Mouse (Mus musculus): ENCODE data around the gene Mrps11.

Mrps11 gene

DNA sequence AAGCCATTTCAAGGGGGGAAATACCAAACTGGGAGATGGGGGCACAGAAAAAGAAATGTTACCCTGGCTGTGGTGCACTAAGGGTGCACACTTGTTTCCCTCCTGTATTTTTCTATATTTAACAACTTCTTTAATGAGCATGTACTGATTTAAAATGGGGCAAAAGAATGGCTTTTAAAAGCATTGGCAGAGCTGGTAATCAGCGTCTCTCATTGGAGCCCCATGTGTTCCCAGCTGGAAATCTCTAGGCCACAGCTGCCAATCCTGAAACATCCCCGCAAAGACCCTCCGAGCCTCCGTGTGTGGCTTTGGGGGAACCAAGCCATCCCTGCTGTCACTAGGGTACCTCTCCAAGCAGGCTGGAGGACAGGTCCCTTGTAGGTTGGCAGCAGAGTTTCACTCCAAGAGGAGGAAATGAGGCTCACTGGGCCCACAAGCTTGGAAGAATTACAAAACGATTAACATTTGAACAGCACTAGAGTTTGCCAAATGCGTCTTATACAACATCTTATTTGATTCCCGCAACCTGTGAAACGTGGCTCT lies 28.4 kb upstream of the Mrps11 start:
- Histone ChIP-seq H3K4me1 (replicated peaks; ENCODE audit: low read depth, low read length) (no peaks in the 10 kb centered on the region), H3K9me3 (ENCODE audit: low read length) (no peaks in the 10 kb centered on the region), H3K36me3 (ENCODE audit: insufficient read depth, low read length) (no peaks in the 10 kb centered on the region), H3K27me3 (ENCODE audit: insufficient read depth, low read length) (no peaks in the 10 kb centered on the region), H3K4me3 (replicated peaks; ENCODE audit: low read length) (no peak overlapping the region)
- no peak for TF ChIP-seq NANOG (IDR thresholded peaks at IDR 0.05; ENCODE audit: borderline replicate concordance, low read length)
- TF ChIP-seq POU5F1 (IDR thresholded peaks at IDR 0.05; ENCODE audit: borderline replicate concordance, low read length): no peak
- TF ChIP-seq CTCF (conservative IDR thresholded peaks at IDR 0.05; ENCODE audit: low read length): no peak

DNA sequence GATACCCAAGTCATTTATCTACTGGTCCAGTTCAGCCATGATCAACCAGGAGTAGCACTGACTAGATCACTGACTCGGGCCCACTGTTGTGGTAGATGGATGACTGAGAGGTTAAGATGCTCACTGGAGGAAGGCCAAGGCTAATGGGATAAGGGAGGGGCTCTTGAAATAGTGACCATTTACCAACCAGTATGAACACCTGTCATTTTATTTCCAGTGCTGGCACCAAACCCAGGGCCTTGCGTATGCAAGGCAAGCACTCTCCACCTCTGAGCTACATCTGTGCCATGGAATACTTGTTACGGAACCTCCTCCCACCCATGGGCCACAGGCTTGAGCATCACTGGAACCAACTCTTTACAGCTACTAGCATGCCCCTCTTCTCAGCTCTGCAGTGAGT lies 19.1 kb upstream of the Mrps11 start:
- TF ChIP-seq NANOG (IDR thresholded peaks at IDR 0.05; ENCODE audit: borderline replicate concordance, low read length) (no peak), POU5F1 (IDR thresholded peaks at IDR 0.05; ENCODE audit: borderline replicate concordance, low read length) (no peak), CTCF (conservative IDR thresholded peaks at IDR 0.05; ENCODE audit: low read length) (no peak)
- Histone ChIP-seq H3K4me1 (replicated peaks; ENCODE audit: low read depth, low read length) (no peaks in the 10 kb centered on the region), H3K9me3 (ENCODE audit: low read length) (no peaks in the 10 kb centered on the region), H3K36me3 (ENCODE audit: insufficient read depth, low read length) (no peaks in the 10 kb centered on the region), H3K4me3 (replicated peaks; ENCODE audit: low read length) (no peak overlapping the region), H3K27me3 (ENCODE audit: insufficient read depth, low read length) (peaks cover 21% of the 10 kb centered on the region)

DNA sequence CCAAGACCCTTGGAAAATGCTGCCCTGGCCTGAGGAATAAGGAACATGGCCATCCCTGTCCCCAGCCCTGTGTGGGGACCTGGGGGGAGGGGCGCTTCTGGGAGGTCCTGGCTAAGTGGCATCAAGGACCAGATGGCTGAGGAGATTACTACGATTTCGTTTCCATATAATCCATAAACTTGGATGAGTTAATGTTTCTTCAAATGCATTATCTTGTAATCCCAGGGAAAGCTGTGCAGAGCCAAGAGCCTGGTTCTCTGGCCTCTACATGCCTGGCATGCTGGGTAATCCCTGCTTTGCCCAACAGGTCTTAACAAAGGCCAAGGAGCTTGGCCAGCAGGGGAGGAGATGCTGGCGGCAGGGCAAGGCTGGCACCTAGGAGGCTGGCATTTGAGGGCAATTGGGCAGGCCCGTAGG lies 17.7 kb upstream of the Mrps11 start:
- Histone ChIP-seq H3K9me3 (ENCODE audit: low read length) (no peaks in the 10 kb centered on the region), H3K36me3 (ENCODE audit: insufficient read depth, low read length) (no peaks in the 10 kb centered on the region), H3K4me1 (replicated peaks; ENCODE audit: low read depth, low read length) (no peaks in the 10 kb centered on the region), H3K27me3 (ENCODE audit: insufficient read depth, low read length) (peaks cover 21% of the 10 kb centered on the region), H3K4me3 (replicated peaks; ENCODE audit: low read length) (no peak overlapping the region)
- TF ChIP-seq CTCF (conservative IDR thresholded peaks at IDR 0.05; ENCODE audit: low read length) (no peak), POU5F1 (IDR thresholded peaks at IDR 0.05; ENCODE audit: borderline replicate concordance, low read length) (no peak)

- Histone ChIP-seq H3K9me3 (ENCODE audit: low read length) (no peaks in the 10 kb centered on the region), H3K4me1 (replicated peaks; ENCODE audit: low read depth, low read length) (peaks cover 7% of the 10 kb centered on the region; the same call in 1 of the 2 replicates), H3K36me3 (ENCODE audit: insufficient read depth, low read length) (no peaks in the 10 kb centered on the region), H3K27me3 (ENCODE audit: insufficient read depth, low read length) (peaks cover 21% of the 10 kb centered on the region), H3K4me3 (replicated peaks; ENCODE audit: low read length) (no peak overlapping the region)
- TF ChIP-seq NANOG (IDR thresholded peaks at IDR 0.05; ENCODE audit: borderline replicate concordance, low read length) (no peak), CTCF (conservative IDR thresholded peaks at IDR 0.05; ENCODE audit: low read length) (peak; percentile 85), POU5F1 (IDR thresholded peaks at IDR 0.05; ENCODE audit: borderline replicate concordance, low read length) (no peak)
These were observed 16.8 kb upstream of the Mrps11 start for GRCm38 (mm10) chr7:78766019-78766683.

- peaks cover 7% of the 10 kb centered on the region for H3K36me3 ChIP-seq (ENCODE audit: insufficient read depth, low read length)
- H3K4me3 ChIP-seq (replicated peaks; ENCODE audit: low read length): no peak overlapping the region
- H3K9me3 ChIP-seq (ENCODE audit: low read length): no peaks in the 10 kb centered on the region
- peaks cover 9% of the 10 kb centered on the region; the same call in 1 of the 2 replicates for H3K4me1 ChIP-seq (replicated peaks; ENCODE audit: low read depth, low read length)
- H3K27me3 ChIP-seq (ENCODE audit: insufficient read depth, low read length): peaks cover 21% of the 10 kb centered on the region
- TF ChIP-seq POU5F1 (IDR thresholded peaks at IDR 0.05; ENCODE audit: borderline replicate concordance, low read length) (no peak), NANOG (IDR thresholded peaks at IDR 0.05; ENCODE audit: borderline replicate concordance, low read length) (no peak), CTCF (conservative IDR thresholded peaks at IDR 0.05; ENCODE audit: low read length) (no peak)
These were observed 14.9 kb upstream of the Mrps11 start for GRCm38 (mm10) chr7:78767929-78768531.

- Histone ChIP-seq H3K4me1 (replicated peaks; ENCODE audit: low read depth, low read length) (peaks cover 9% of the 10 kb centered on the region; the same call in 1 of the 2 replicates), H3K9me3 (ENCODE audit: low read length) (no peaks in the 10 kb centered on the region), H3K36me3 (ENCODE audit: insufficient read depth, low read length) (peaks cover 18% of the 10 kb centered on the region), H3K4me3 (replicated peaks; ENCODE audit: low read length) (no peak overlapping the region), H3K27me3 (ENCODE audit: insufficient read depth, low read length) (peaks cover 21% of the 10 kb centered on the region)
- TF ChIP-seq CTCF (conservative IDR thresholded peaks at IDR 0.05; ENCODE audit: low read length): no peak
These were observed 13.8 kb upstream of the Mrps11 start for GRCm38 (mm10) chr7:78769075-78769652.

- no peaks in the 10 kb centered on the region for H3K9me3 ChIP-seq (ENCODE audit: low read length)
- H3K36me3 ChIP-seq (ENCODE audit: insufficient read depth, low read length): peaks cover 36% of the 10 kb centered on the region
- H3K4me1 ChIP-seq (replicated peaks; ENCODE audit: low read depth, low read length): peaks cover 16% of the 10 kb centered on the region
- TF ChIP-seq NANOG (IDR thresholded peaks at IDR 0.05; ENCODE audit: borderline replicate concordance, low read length): no peak
- TF ChIP-seq CTCF (conservative IDR thresholded peaks at IDR 0.05; ENCODE audit: low read length): no peak
- TF ChIP-seq POU5F1 (IDR thresholded peaks at IDR 0.05; ENCODE audit: borderline replicate concordance, low read length): no peak
- H3K4me3 ChIP-seq (replicated peaks; ENCODE audit: low read length): no peak overlapping the region
- peaks cover 9% of the 10 kb centered on the region; the same call in 1 of the 2 replicates for H3K27me3 ChIP-seq (ENCODE audit: insufficient read depth, low read length)
These were observed 12.0 kb upstream of the Mrps11 start for GRCm38 (mm10) chr7:78770936-78771335.

DNA sequence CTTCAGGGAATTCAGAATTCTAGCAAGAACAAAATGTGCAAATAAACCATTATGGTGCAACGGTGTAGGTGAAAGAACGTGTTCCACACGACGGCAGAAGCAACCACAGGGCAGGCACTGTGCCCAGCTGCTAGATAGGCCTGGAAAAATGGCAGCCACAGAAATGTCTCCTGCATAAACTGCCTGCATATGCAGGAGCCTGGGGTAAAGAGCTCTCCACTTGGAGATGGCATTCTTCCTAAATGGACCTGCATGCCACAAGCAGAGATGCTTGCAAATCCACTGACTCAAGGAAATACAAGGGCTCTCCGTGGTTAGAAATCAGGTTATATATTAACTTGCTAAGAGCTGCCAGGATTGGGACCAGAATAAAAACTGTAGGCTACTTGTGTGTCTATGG lies 4.2 kb upstream of the Mrps11 start:
- peaks cover 17% of the 10 kb centered on the region for H3K4me1 ChIP-seq (replicated peaks; ENCODE audit: low read depth, low read length)
- peaks cover 78% of the 10 kb centered on the region for H3K36me3 ChIP-seq (ENCODE audit: insufficient read depth, low read length)
- H3K4me3 ChIP-seq (replicated peaks; ENCODE audit: low read length): no peak overlapping the region
- TF ChIP-seq CTCF (conservative IDR thresholded peaks at IDR 0.05; ENCODE audit: low read length) (no peak), NANOG (IDR thresholded peaks at IDR 0.05; ENCODE audit: borderline replicate concordance, low read length) (no peak), POU5F1 (IDR thresholded peaks at IDR 0.05; ENCODE audit: borderline replicate concordance, low read length) (no peak)
- H3K9me3 ChIP-seq (ENCODE audit: low read length): no peaks in the 10 kb centered on the region
- H3K27me3 ChIP-seq (ENCODE audit: insufficient read depth, low read length): no peaks in the 10 kb centered on the region
